Comparison of ENCODE assay signal across 12 mouse cellular contexts in genomic region chr11:71884861-71885260, GRCm38 (mm10).
"Had no signal": no experiment of that assay in that cellular context is flagged by ENCODE, and none has a peak within 500 bp of the region (broad histone marks: within the 10 kb centered on the region; RNA-seq: fewer than 3 reads in every experiment).

No protein-coding gene starts in this region.

- DNase-seq: left cerebral cortex, postnatal 4 days; liver; liver, embryonic 13.5 days; liver, postnatal 0 days; lung, adult 18-20 months; lung, adult 2 months; lung, embryonic 14.5 days; lung, postnatal 10 days; lung, postnatal 14 days; lung, postnatal 36 days; lung, postnatal 4 days; midbrain, embryonic 14.5 days had no signal
